Mouse (Mus musculus) kidney, adult 8-10 months (tissue): ENCODE measurements at regions not wholly inside any gene's neighbourhood (a gene's known extent, or its start where the extent isn't known, plus 50 kb on each side); places are given as distances from the start of the nearest gene placed in this dataset.
A peak's percentile ranks its signal among the peaks of the same experiment; 100 is the strongest.

ENCODE experiments used
- DNase-seq, 2 experiments: peaks; one replicate each; pipeline ENCODE4 v3.0.0; 2022

DNA sequence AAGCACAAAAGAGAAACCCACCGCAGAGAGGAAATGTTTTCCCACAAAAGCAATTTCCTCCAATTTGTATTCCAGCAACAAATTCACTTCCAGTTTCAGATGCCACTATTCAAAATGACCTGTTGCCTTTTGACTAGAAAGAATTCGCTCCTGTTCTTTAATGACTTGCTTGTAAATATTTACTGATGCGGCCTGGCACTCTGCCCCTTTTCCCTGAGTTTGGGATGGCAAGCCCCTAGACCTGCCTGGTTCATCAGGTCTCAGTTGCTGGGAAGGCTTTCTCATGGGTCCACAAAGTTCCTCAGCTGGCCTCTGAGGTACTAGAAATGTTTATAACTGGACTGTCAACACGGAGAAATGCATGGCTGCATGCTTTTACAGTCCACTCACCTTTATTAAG lies 161.7 kb upstream of the Phactr1 start:
- DNase-seq = no peak

DNA sequence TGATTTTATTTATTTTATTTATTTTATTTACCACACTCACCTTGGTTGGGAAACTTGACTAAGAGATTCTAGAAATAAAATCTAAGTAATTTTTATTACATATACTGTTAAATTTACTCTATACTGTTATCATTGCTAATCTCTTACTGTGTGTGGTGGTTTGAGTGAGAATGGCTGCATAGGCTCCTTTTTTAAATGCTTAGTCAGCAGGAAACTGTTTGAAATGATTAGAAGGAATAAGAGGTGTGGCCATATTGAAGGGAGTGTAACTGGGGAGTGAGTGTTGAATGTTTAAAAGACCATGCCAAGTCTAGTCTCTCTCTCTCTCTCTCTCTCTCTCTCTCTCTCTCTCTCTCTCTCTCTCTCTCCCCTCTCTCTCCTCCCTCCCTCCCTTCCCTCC lies 157.9 kb upstream of the Phactr1 start:
- DNase-seq = no peak

DNA sequence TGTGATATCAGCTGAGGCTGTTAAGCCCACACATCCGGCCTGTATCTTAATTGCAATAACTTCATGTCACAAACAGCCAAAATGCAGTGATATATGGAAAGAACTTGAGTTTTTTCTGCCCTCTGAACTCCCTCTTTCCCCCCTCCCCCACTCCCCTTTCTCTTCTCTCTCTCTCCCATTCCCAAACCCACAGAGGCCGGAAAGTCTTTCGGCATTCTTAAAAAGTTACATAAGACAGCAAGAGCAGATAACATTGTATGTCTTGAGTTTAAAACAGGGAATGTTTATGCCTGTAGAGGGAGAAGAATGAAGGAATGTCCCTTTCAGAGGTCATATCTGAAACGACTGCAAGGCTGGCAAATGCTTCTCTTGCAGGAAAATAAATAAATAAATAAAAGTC lies 154.3 kb upstream of the Phactr1 start:
- DNase-seq = no peak

DNA sequence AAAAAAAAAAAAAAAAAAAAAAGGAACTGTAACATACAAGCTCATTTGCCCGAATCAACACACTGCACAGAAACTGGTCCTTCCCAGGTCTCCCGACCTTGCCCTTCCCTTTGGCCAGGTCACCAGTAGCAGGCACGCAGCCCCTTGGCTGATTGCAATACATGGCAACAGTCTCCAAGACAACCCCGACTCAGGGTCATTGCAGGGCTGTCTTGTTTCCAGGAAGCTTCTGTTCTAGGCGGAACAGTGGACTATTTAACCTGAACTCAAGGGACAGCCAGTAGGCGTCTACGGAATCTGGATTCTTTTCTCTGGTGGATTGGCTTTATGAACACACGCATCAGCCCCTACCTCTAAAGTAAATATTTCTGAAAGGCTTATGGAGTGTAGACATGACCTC lies 153.5 kb upstream of the Phactr1 start:
- peak; percentile 49 to 67 for DNase-seq

DNA sequence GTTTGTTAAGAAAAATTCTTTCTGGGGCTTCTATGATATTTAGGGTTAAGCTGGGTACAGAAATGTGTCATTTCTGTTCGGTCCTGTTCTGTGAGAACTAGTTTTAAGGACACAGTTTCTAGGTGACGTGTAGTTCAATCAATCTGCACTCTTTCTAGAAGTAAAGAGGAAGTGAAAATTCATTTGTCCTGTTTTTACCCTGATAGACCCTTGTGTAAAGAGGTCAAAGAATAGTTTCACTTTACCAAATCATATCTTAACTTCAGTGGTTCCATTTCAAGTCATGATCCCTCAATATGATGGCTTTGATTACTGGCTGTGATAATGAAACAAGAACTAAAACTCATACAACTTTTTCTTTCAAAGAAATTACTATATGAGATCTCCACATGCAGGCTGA lies 152.3 kb upstream of the Phactr1 start:
- no peak for DNase-seq

DNA sequence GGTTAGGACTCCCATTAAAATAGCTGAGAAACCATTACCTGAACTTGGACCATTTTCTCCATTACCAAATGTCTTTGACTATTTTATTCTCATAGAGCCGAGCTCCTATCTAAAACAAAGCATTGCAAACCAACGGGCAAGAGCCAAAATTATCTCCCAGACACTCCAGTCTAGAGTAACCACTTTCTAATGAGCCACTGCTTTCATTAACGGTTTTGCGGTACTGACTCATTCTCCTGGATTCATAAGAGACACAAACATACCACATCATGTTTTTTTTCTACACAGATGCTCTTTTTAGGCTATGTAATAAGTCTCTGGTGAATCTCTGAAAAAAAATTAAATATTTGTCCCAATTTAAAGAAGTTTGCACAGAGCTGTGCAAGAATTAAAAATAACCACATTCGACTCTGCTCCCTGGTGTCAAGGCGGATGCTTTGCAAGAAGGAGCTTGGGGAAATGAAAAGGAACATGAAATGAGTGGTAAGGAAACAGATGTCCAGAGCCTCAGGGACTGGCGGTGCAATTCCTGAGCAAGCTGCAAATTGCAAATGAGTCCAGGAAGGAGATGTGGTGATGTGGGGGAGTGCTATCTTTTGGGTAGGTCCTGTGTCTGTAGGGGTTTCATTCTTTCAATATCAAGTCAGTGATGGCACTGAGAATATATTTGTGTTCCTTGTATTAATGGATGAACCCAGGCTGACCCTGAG lies 143.8 kb upstream of the Phactr1 start:
- no peak for DNase-seq

DNA sequence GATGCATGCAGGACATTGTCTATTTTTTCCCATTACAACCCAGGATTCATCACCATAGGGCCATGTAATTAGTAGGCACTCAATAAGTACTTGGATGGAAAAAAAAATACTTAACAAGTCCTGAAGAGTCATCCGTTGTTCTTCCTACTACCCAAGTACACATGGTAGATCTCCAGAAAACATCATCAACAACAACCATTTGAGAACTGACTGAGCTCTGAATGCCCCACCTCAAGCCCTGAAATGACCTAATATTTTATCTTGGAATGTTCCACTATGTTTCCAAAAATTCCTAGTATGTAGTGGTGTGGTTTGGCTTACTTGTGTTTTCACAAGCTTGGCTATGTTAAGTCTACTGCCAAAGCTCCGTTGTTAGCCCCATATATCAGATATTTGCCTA lies 142.4 kb upstream of the Phactr1 start:
- no peak for DNase-seq

DNA sequence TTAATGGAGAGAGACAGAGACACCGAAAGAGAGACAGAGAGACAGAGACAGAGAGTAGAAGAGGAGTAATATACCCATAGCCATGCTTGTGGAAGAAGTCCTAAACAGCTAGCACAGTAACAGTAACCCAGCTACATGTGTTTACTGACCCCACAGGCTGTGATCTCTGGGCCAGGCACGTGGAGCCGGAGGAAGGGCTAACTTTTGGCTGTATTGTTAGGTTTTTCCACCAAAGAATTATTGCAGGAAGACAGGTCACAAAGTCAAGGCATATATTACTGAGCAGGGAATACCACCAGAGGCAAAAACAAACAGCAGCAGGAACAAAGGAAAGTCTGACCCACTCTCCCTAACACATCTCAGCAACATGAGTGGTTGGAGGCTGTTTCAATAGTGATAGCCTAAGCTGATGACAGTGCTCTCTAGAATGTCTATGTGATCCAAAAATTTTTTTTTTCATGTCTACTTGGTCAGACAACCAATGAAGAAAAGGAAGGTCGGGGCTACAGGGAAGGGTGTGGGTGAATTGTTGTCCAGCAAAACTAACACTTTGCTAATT lies 135.8 kb upstream of the Phactr1 start:
- DNase-seq = peak; percentile 13 to 28

GRCm38 (mm10) chr13:42546389-42546788 lies 134.0 kb upstream of the Phactr1 start:
- DNase-seq = no peak

GRCm38 (mm10) chr13:42546851-42547250 lies 133.6 kb upstream of the Phactr1 start:
- DNase-seq = no peak

DNA sequence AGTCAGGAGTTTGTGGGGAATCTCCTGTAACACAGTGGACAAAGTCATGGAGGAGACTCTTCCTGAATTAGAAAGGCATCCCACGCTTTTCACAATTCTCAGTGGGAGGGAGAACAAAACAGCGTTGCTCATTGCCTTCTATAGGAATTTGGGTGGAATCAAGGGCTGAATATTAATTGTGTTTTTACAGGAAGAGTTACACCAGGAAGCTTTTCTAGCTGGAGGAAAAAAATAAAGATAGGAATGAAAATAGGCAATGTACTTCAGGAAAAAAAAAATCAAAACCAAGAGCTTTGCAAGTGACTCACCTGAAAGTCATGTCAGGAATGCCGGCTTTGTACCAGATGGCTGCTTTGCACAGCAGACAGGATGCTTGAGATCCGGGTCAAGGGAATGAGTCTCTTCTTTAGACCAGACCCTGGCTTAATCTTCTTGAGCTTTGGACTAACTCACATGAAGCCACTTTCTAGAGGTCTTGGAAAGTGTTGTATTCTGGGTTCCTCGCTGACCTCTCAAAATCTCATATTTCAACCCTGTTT lies 131.3 kb upstream of the Phactr1 start:
- DNase-seq = peak in 1 of 2 experiments; percentile 32

DNA sequence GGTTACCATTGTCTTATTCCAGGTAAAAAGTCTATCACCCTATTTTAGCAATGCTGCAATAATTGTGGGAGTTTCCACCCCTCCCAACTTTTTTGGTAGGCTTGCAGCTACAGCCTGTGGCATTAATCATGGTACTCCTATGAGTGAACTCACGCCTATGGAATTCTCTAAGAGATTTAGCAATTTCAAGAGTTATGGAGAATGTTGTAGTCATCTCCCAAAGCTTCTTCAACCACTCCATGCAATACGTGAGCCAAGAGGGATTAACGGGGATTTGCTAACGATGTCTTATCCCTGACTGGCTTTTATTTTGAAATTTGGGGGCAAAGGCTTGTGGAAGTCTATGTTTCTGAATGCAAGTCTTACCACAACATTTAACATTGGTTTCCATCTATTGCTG lies 125.5 kb upstream of the Phactr1 start:
- no peak for DNase-seq

GRCm38 (mm10) chr13:42558526-42558925 lies 121.9 kb upstream of the Phactr1 start:
- DNase-seq = no peak

DNA sequence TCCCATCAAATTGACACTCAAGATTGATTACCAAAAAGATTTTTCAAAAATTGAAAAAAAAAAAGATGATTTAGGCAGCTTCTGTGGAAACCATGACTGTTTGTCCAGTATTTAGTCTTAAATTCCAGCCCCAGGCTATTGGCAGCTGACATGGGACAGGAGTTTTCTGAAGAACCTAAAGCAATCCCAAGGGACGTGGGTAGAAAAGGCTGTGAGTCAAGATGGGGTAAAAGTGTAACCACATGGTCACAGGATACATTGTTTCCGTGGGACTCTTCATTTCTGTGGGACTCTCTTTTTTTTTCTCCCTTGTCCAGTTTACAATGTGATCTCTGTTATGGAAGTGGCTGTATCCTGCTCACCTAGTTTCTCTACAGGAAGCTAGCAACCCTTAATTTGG lies 119.0 kb upstream of the Phactr1 start:
- DNase-seq = no peak

- DNase-seq = peak; percentile 17 to 27
Measured at GRCm38 (mm10) chr13:42565291-42566058, 114.9 kb upstream of the Phactr1 start.

DNA sequence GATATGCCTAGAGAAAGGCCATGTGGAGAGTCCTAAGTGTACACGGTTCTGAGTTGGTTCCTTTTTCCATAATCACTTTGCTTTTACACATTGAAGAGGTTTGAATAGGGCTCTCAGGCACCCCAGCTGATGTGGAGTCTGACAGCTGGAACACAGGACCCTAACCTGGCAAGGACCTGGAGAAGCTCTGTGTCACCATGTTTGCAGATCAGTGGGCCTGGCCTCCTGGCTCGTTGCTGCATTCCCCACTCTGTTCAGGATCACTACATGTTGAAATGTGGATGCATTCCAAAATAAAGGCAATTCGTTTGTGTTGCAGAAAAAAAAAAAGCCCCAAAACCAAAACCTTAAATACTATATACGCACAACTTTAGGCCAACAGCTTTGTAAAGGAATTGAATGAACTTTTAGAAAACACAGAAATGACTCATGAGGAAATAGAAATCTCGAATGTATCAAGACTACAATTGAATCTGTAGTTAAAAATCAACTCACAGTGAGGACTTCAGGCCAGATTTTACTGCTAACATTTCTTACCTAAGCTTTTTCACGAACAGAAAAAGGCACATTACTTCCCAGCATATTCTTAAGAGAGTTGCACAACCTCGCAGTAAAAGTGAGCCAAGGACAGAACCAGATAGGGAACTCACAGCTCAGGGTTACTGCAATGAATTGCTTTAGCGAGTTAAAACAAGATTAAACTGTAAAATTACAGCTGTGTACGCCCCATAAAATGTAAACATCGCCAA lies 109.6 kb upstream of the Phactr1 start:
- DNase-seq = peak; percentile 20 to 55

- DNase-seq = no peak
Measured at GRCm38 (mm10) chr13:42574189-42574588, 106.2 kb upstream of the Phactr1 start.

DNA sequence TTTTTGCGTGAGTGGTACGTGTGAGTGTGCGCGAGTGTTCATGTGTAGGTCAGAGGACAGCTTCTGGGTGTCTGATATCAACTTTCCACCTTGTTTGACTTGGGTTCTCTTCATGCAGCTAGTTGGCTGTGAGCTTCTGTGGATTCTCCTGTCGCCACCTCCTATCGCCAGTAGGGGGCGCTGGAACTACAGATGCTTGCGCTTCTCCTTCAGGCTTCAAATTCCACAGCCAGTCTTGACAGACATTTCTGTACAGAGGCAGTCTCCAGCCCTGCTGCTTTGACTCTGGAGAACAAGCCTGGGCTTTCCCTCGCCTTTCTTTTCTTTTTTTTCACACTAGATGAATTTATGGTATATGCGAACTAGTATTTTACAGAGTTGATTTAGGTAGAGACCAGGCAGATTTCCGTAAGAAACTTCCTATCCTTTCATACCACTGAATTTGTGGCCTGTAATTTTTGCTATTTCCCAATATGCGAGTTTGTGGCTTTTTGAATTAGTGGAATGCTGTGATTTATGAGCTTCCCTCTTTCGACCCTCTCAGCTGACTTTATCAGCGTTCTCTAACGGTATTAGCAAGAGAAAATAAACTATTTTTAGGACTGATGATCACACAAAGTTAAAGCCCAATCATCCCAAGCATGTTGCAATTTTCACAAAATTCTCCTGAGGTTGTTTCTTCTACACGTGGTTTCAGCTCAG lies 104.5 kb upstream of the Phactr1 start:
- DNase-seq = peak; percentile 62 to 81

GRCm38 (mm10) chr13:42579471-42579870 lies 101.0 kb upstream of the Phactr1 start:
- no peak for DNase-seq

GRCm38 (mm10) chr13:42589136-42589535 lies 91.3 kb upstream of the Phactr1 start:
- DNase-seq = no peak

- DNase-seq = peak in 1 of 2 experiments; percentile 7
Measured at GRCm38 (mm10) chr13:42589607-42590006, 90.8 kb upstream of the Phactr1 start.

DNA sequence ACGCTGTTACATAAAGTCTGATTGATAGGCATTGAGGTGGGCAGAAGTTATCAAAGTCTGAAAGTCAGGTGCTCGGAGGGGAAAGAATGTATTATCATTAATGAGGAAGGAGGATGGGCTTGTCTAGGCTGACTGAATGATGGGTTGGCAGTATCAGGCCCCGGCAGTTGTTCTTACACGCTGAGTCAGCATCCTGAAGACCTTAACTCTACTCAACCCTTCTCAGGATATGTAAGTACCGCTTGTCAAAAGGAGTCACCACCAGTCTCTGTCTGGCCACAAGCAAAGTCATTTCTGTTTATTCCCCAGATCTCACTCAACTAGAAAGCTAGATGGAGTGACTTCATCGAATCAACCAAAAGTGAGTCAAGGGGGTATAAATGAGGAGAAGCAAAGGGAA lies 90.0 kb upstream of the Phactr1 start:
- no peak for DNase-seq
